Mouse (Mus musculus): Measurements from ENCODE around the gene Kntc1. TPM values are rescaled to one million over a fixed set of nuclear protein-coding genes. Genes with fewer than 3 reads are reported as not detected.
"Not testable (repeated sequence)": the region's sequence is repeated elsewhere in the genome, so short reads cannot be mapped to it uniquely, and the experiment has no call there.

The Kntc1 gene
- polyA plus RNA-seq, 1 experiment: 0.95 TPM

- no peaks in the 10 kb centered on the region for H3K4me1 ChIP-seq (ENCODE audit: control insufficient read depth)
- H3K36me3 ChIP-seq (ENCODE audit: control insufficient read depth): peaks cover 93% of the 10 kb centered on the region
- H3K27me3 ChIP-seq (ENCODE audit: control insufficient read depth): no peaks in the 10 kb centered on the region
- TF ChIP-seq GATA1 (IDR thresholded peaks at IDR 0.05; ENCODE audit: low read length): no peak
- TF ChIP-seq TAL1 (IDR thresholded peaks at IDR 0.05; ENCODE audit: low read length): no peak
- H3K4me3 ChIP-seq (replicated peaks): no peak overlapping the region
- no peaks in the 10 kb centered on the region for H3K9me3 ChIP-seq (ENCODE audit: control insufficient read depth, low read length)
Observed at GRCm38 (mm10) chr5:123730981-123731380, 18.5 kb upstream of the Kntc1 start.

GRCm38 (mm10) chr5:123744358-123744757 lies 5.2 kb upstream of the Kntc1 start:
- no peaks in the 10 kb centered on the region for H3K27me3 ChIP-seq (ENCODE audit: control insufficient read depth)
- H3K4me1 ChIP-seq (ENCODE audit: control insufficient read depth): peaks cover 24% of the 10 kb centered on the region
- H3K4me3 ChIP-seq (replicated peaks): no peak overlapping the region
- TF ChIP-seq TAL1 (IDR thresholded peaks at IDR 0.05; ENCODE audit: low read length): no peak
- TF ChIP-seq GATA1 (IDR thresholded peaks at IDR 0.05; ENCODE audit: low read length): no peak
- peaks cover 83% of the 10 kb centered on the region for H3K36me3 ChIP-seq (ENCODE audit: control insufficient read depth)
- no peaks in the 10 kb centered on the region for H3K9me3 ChIP-seq (ENCODE audit: control insufficient read depth, low read length)

DNA sequence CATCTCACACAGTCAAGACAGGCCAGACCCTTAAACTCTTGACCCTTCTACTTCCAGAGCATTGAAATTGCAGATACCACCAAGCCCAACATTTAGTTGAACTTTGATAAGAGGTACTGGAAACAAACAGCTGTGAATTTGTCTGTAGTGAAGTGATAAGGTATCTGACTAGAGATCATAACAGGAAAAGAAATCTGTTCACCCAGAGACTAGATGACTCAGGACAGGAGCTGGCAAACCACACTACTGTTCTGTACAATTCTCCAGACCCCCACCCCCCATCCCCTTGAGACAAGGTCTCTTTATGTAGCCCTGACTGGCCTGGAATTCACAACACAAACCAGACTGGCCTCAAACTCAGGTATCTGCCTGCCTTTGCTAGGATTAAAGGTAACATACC lies 3.3 kb upstream of the Kntc1 start:
- Histone ChIP-seq H3K9me3 (ENCODE audit: control insufficient read depth, low read length) (no peaks in the 10 kb centered on the region), H3K4me1 (ENCODE audit: control insufficient read depth) (peaks cover 35% of the 10 kb centered on the region), H3K36me3 (ENCODE audit: control insufficient read depth) (peaks cover 69% of the 10 kb centered on the region), H3K4me3 (replicated peaks) (peak overlapping the region; percentile 68), H3K27me3 (ENCODE audit: control insufficient read depth) (no peaks in the 10 kb centered on the region)
- no peak for TF ChIP-seq GATA1 (IDR thresholded peaks at IDR 0.05; ENCODE audit: low read length)
- no peak for TF ChIP-seq TAL1 (IDR thresholded peaks at IDR 0.05; ENCODE audit: low read length)

DNA sequence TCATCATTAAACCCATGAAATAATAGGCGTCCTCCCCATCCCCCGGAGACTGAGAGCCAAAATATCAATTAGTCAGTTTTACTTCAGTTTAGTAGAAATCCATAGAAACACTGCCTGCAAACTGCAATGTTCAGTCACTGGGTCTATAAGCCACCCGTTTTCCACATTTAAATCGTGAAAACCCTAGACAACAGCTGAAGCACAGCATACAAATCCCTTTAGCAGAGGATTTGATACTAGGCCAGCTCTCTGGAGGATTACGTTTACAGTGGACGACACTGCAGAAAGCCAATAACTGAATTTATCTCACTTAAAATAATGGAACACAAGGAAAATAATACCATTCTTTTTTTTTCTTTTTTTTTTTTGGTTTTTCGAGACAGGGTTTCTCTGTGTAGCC lies 1.9 kb upstream of the Kntc1 start:
- H3K9me3 ChIP-seq (ENCODE audit: control insufficient read depth, low read length): no peaks in the 10 kb centered on the region
- no peaks in the 10 kb centered on the region for H3K27me3 ChIP-seq (ENCODE audit: control insufficient read depth)
- H3K4me3 ChIP-seq (replicated peaks): peak overlapping the region; percentile 68
- H3K36me3 ChIP-seq (ENCODE audit: control insufficient read depth): peaks cover 70% of the 10 kb centered on the region
- peaks cover 49% of the 10 kb centered on the region for H3K4me1 ChIP-seq (ENCODE audit: control insufficient read depth)
- TF ChIP-seq TAL1 (IDR thresholded peaks at IDR 0.05; ENCODE audit: low read length): no peak
- TF ChIP-seq GATA1 (IDR thresholded peaks at IDR 0.05; ENCODE audit: low read length): no peak

DNA sequence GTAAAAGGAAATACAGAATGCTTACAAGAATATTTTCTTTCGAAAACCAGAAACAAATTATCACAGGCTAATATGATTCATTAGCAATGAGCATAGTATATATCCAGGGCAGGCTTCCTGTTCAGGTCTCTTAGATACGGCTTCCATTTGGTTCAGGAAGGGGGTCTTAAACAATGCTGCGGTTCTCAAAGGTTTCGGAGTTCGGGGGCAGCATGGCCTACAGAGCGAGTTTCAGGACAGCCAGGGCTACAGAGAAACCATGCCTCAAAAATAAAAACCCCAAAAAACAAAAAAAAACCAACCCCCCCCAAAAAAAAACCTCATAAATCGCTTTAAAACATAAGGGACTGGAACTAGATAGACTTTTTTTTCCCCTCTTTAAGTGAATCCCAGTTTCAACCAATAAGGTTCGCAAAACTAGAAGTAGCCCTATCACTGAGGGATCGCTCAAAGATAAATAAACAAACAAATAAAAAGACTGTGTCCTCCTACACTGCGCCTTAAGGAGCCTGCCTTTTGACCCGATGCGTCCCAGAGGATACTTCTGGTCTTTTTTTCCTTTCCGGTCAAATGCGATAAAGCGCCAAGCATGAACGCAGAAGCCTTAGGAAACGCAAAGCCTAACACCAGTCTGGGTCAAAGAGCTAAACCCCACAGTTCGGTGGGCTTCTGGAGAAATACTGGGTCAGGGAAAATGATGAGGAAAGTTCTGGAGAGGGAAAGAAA lies 1.0 kb upstream of the Kntc1 start:
- Histone ChIP-seq H3K9me3 (ENCODE audit: control insufficient read depth, low read length) (no peaks in the 10 kb centered on the region), H3K27me3 (ENCODE audit: control insufficient read depth) (no peaks in the 10 kb centered on the region), H3K4me1 (ENCODE audit: control insufficient read depth) (peaks cover 52% of the 10 kb centered on the region), H3K36me3 (ENCODE audit: control insufficient read depth) (peaks cover 69% of the 10 kb centered on the region), H3K4me3 (replicated peaks) (peak overlapping the region; percentile 68)
- TF ChIP-seq GATA1 (IDR thresholded peaks at IDR 0.05; ENCODE audit: low read length) (no peak), TAL1 (IDR thresholded peaks at IDR 0.05; ENCODE audit: low read length) (no peak)

- no peaks in the 10 kb centered on the region for H3K4me1 ChIP-seq (ENCODE audit: control insufficient read depth)
- H3K36me3 ChIP-seq (ENCODE audit: control insufficient read depth): peaks cover 97% of the 10 kb centered on the region
- TF ChIP-seq GATA1 (IDR thresholded peaks at IDR 0.05; ENCODE audit: low read length) (no peak), TAL1 (IDR thresholded peaks at IDR 0.05; ENCODE audit: low read length) (no peak)
- no peaks in the 10 kb centered on the region for H3K9me3 ChIP-seq (ENCODE audit: control insufficient read depth, low read length)
- H3K27me3 ChIP-seq (ENCODE audit: control insufficient read depth): no peaks in the 10 kb centered on the region
- H3K4me3 ChIP-seq (replicated peaks): no peak overlapping the region
Observed at GRCm38 (mm10) chr5:123765506-123765905, 16.0 kb downstream of the Kntc1 start.

DNA sequence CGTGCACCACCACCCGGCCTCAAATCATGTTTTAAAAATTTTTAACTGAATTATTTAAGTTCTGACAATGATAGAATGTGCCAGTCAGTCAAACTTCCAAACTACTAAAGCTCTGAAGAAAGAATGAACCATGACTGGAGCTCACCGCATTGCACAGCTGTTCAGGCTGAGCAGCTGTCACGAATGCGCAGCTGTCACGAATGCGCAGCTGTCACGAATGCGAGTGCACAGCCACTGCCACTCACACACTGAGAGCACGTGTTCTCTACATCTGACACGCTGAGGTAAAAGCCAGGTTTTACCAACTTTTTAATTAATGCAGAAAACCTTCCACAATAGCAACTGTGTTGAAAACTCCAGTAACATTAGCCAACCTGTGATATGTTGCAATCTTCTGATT lies 16.9 kb downstream of the Kntc1 start:
- not testable (repeated sequence) for H3K4me3 ChIP-seq (replicated peaks); H3K9me3 ChIP-seq (ENCODE audit: control insufficient read depth, low read length); H3K4me1 ChIP-seq (ENCODE audit: control insufficient read depth); H3K27me3 ChIP-seq (ENCODE audit: control insufficient read depth)
- peaks cover 98% of the 10 kb centered on the region for H3K36me3 ChIP-seq (ENCODE audit: control insufficient read depth)

DNA sequence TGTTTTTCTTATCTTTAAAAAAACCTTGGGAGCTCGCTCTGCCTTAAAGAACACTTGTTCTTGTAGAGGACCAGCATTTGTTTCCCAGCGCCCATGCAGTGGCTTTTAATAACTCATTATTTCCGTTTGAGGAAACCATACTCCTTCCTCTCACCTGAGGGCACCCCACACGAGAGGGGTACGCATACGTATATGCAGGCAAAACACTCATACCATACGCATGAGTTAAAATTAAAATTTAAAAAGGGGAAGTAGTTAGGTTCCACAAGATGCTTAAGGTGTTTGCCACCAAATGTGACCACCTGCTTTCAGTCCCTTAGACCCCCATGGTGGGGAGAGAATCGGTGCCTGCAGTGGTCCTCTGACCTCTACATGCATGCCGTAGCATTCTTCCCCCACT lies 23.9 kb downstream of the Kntc1 start:
- no peaks in the 10 kb centered on the region for H3K9me3 ChIP-seq (ENCODE audit: control insufficient read depth, low read length)
- H3K4me3 ChIP-seq (replicated peaks): no peak overlapping the region
- no peaks in the 10 kb centered on the region for H3K4me1 ChIP-seq (ENCODE audit: control insufficient read depth)
- TF ChIP-seq TAL1 (IDR thresholded peaks at IDR 0.05; ENCODE audit: low read length) (no peak), GATA1 (IDR thresholded peaks at IDR 0.05; ENCODE audit: low read length) (no peak)
- no peaks in the 10 kb centered on the region for H3K27me3 ChIP-seq (ENCODE audit: control insufficient read depth)
- peaks cover 100% of the 10 kb centered on the region for H3K36me3 ChIP-seq (ENCODE audit: control insufficient read depth)

GRCm38 (mm10) chr5:123780716-123781115 lies 31.2 kb downstream of the Kntc1 start:
- TF ChIP-seq TAL1 (IDR thresholded peaks at IDR 0.05; ENCODE audit: low read length): no peak
- no peak for TF ChIP-seq GATA1 (IDR thresholded peaks at IDR 0.05; ENCODE audit: low read length)
- Histone ChIP-seq H3K9me3 (ENCODE audit: control insufficient read depth, low read length) (no peaks in the 10 kb centered on the region), H3K36me3 (ENCODE audit: control insufficient read depth) (peaks cover 100% of the 10 kb centered on the region), H3K4me1 (ENCODE audit: control insufficient read depth) (no peaks in the 10 kb centered on the region), H3K27me3 (ENCODE audit: control insufficient read depth) (no peaks in the 10 kb centered on the region), H3K4me3 (replicated peaks) (no peak overlapping the region)

DNA sequence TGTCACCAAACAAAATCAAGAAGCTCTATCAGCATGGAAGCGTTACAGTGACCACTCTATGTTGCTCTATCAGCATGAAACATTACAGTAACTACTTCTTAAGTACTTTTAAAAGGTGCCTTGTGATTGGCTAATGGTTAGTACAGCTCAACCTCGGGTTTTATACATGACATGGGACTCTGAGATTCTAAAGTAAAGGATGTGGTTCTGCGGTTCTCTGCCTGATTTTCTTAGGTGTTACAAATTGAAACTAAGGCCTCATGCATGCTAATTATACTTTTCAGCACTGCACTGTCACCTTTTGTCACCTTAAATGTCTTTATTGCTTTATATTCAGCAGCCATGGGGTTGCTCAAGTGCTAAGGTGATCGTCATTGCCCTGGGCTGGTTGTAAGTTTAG lies 32.3 kb downstream of the Kntc1 start:
- Histone ChIP-seq H3K36me3 (ENCODE audit: control insufficient read depth) (peaks cover 100% of the 10 kb centered on the region), H3K4me3 (replicated peaks) (no peak overlapping the region), H3K4me1 (ENCODE audit: control insufficient read depth) (no peaks in the 10 kb centered on the region), H3K9me3 (ENCODE audit: control insufficient read depth, low read length) (no peaks in the 10 kb centered on the region), H3K27me3 (ENCODE audit: control insufficient read depth) (no peaks in the 10 kb centered on the region)
- no peak for TF ChIP-seq TAL1 (IDR thresholded peaks at IDR 0.05; ENCODE audit: low read length)
- no peak for TF ChIP-seq GATA1 (IDR thresholded peaks at IDR 0.05; ENCODE audit: low read length)

Measured in erythroblast, embryonic 14.5 days (primary cell).